Mouse (Mus musculus): ENCODE data around the gene Acot12. TPM values are rescaled to one million over a fixed set of nuclear protein-coding genes. Genes with fewer than 3 reads are reported as not detected.

The Acot12 gene
- total RNA-seq, 2 experiments from 2014 or later: not detected

DNA sequence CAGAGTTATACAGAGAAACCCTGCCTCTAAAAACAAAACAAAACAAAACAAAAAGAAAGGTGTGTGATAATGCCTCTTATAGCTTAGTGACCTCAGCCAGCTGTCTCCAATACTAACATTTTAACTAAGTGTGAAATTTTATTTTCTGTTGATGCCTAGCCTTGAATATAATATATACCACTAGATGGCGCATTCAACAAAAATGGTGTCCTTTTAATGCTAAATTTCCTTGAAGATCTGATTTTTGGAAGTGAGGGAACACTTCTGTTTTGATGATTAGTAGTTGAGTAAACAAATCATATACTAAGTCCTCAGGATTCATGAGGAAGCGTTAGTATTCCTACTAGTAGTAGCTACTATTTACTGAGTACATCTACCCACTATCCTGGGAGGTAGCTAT lies 68.2 kb downstream of the Acot12 start:
- ATAC-seq (replicated peaks; ENCODE audit: low FRiP score, poor library complexity, severe bottlenecking): no peak

DNA sequence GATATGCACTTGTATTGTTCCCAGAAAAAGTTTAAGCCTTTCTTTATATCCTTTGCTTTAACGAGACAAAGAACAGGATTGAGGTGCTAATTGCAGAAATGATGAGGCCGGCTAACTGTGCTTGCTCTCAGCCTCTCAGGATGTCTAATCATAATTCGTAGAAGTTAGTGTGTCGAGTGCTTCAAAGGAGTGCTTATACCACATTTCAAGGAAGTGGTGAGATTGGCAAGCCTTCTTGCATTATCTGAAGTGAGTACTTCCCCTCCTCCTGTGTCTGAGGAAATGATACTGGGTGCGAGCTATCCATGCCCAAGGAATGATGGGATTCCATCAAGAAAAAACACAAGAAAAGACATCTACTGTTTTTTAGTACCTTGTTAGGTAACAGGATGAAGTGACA lies 73.4 kb downstream of the Acot12 start:
- no peak for ATAC-seq (replicated peaks; ENCODE audit: low FRiP score, poor library complexity, severe bottlenecking)

DNA sequence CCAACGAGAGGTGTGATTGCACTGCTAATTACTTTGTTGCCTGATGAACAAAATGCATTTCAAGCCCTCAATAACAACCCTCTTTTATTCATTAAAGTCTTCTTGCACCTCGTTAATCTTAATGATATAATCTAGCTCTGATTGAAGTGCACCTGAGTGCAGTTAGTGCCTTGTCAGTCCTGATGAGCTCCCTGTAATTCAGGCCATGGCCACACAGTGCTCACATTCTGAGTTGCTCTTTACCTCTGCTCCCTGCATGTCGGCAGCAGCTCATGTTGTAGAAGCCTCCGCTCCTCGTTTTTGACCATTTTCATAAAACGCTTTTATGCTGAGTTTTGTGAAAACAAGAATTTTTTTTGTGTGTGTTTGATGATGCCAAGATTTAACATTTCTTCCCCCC lies 82.4 kb downstream of the Acot12 start:
- ATAC-seq (replicated peaks; ENCODE audit: low FRiP score, poor library complexity, severe bottlenecking): no peak

- ATAC-seq (replicated peaks; ENCODE audit: low FRiP score, poor library complexity, severe bottlenecking): no peak
Observed at GRCm38 (mm10) chr13:91824845-91825550, 83.7 kb downstream of the Acot12 start.

- no peak for ATAC-seq (replicated peaks; ENCODE audit: low FRiP score, poor library complexity, severe bottlenecking)
Observed at GRCm38 (mm10) chr13:91826066-91826465, 84.8 kb downstream of the Acot12 start.

GRCm38 (mm10) chr13:91827876-91828275 lies 86.6 kb downstream of the Acot12 start:
- ATAC-seq (replicated peaks; ENCODE audit: low FRiP score, poor library complexity, severe bottlenecking): no peak

Other genes starting within 250 kb of the Acot12 start
- gene Zcchc9, start 66.2 kb downstream of the Acot12 start, total RNA-seq (2015; ENCODE audit: low replicate concordance): 12.1 and 13.6 TPM in 2 replicates
- gene Zcchc9, start 66.2 kb downstream of the Acot12 start, total RNA-seq (2017; ENCODE audit: low replicate concordance): 7.8 and 9.9 TPM in 2 replicates
- gene Ckmt2, start 135.4 kb downstream of the Acot12 start, total RNA-seq (2015; ENCODE audit: low replicate concordance): not detected in 2 replicates
- not detected in 2 replicates for gene Ckmt2, start 135.4 kb downstream of the Acot12 start, total RNA-seq (2017; ENCODE audit: low replicate concordance)